Mouse (Mus musculus) MEL (cell line): ENCODE results near the gene Mrln.
A peak's percentile ranks its signal among the peaks of the same experiment; 100 is the strongest.

Source experiments
- BHLHE40 ChIP-seq: IDR thresholded peaks from 2 replicates; pipeline ENCODE4 v1.6.1; 2012; ENCODE audit warnings: low read depth, mild to moderate bottlenecking, inconsistent platforms, low read length, improper control_type of control experiment, borderline replicate concordance
- CTCF ChIP-seq, 3 experiments: IDR thresholded peaks in 2 of 3; conservative IDR thresholded peaks in 1 of 3; 2 replicates each; pipeline ENCODE4 v1.5.1; 2011 to 2012; ENCODE audit warnings: low read length in 3 of 3, low read depth in 2 of 3, mild to moderate bottlenecking in 2 of 3, improper control_type of control experiment in 1 of 3, inconsistent platforms in 1 of 3, mixed read lengths in 1 of 3, moderate library complexity in 1 of 3; ENCODE audit not compliant: control insufficient read depth in 1 of 3, insufficient read depth in 1 of 3, poor library complexity in 1 of 3, severe bottlenecking in 1 of 3
- ELF1 ChIP-seq: IDR thresholded peaks from 2 replicates; pipeline ENCODE4 v1.6.1; 2014; ENCODE audit warnings: low read depth, mild to moderate bottlenecking, inconsistent platforms, low read length, improper control_type of control experiment, moderate library complexity
- EP300 ChIP-seq, 2 experiments: IDR thresholded peaks; 2 replicates each; pipeline ENCODE4 v1.6.1; 2011; ENCODE audit warnings: improper control_type of control experiment in 2 of 2, low read length in 2 of 2, low read depth in 1 of 2, mild to moderate bottlenecking in 1 of 2
- GABPA ChIP-seq: IDR thresholded peaks from 2 replicates; pipeline ENCODE4 v1.6.1; 2012; ENCODE audit warnings: low read depth, mild to moderate bottlenecking, inconsistent platforms, low read length, improper control_type of control experiment, moderate library complexity
- KAT2A ChIP-seq: conservative IDR thresholded peaks from 2 replicates; pipeline ENCODE4 v1.6.1; 2012; ENCODE audit warnings: low read depth, low read length, improper control_type of control experiment, inconsistent platforms
- MAX ChIP-seq: IDR thresholded peaks from 2 replicates; pipeline ENCODE4 v1.6.1; 2011; ENCODE audit warnings: low read length, improper control_type of control experiment
- POLR2A ChIP-seq, 2 experiments: IDR thresholded peaks; 2 replicates each; pipeline ENCODE4 v1.6.1; 2011 to 2012; ENCODE audit warnings: low read length in 2 of 2, mild to moderate bottlenecking in 2 of 2, control low read depth in 1 of 2, improper control_type of control experiment in 1 of 2, low read depth in 1 of 2, moderate library complexity in 1 of 2; ENCODE audit not compliant: control insufficient read depth in 1 of 2, insufficient read depth in 1 of 2, poor library complexity in 1 of 2
- TBP ChIP-seq: IDR thresholded peaks from 2 replicates; pipeline ENCODE4 v1.8.0; 2011; ENCODE audit warnings: low read depth, low read length, improper control_type of control experiment
- UBTF ChIP-seq: IDR thresholded peaks from 2 replicates; pipeline ENCODE4 v1.6.1; 2012; ENCODE audit warnings: low read depth, mild to moderate bottlenecking, inconsistent platforms, low read length, improper control_type of control experiment, moderate library complexity, borderline replicate concordance; ENCODE audit not compliant: insufficient read depth
- USF2 ChIP-seq, 2 experiments: IDR thresholded peaks; 2 replicates each; pipeline ENCODE4 v1.6.1; 2011 to 2012; ENCODE audit warnings: improper control_type of control experiment in 2 of 2, low read length in 2 of 2, borderline replicate concordance in 1 of 2, inconsistent platforms in 1 of 2, low read depth in 1 of 2, mild to moderate bottlenecking in 1 of 2; ENCODE audit not compliant: insufficient read depth in 1 of 2

- TF ChIP-seq UBTF, result no peak
- TF ChIP-seq CTCF (IDR thresholded peaks at IDR 0.05 in 2 of 3, conservative IDR thresholded peaks at IDR 0.05 in 1 of 3; ENCODE audit: control insufficient read depth in 1 of 3, insufficient read depth in 1 of 3, low read depth in 2 of 3, low read length in 3 of 3, poor library complexity in 1 of 3, severe bottlenecking in 1 of 3), result peak; percentile 27 to 63 (median 57)
- TF ChIP-seq GABPA, result no peak
- no peak for TF ChIP-seq EP300 (IDR thresholded peaks at IDR 0.05; ENCODE audit: low read depth in 1 of 2, low read length in 2 of 2)
- no peak for TF ChIP-seq USF2 (IDR thresholded peaks at IDR 0.05; ENCODE audit: borderline replicate concordance in 1 of 2, insufficient read depth in 1 of 2, low read depth in 1 of 2, low read length in 2 of 2)
- TF ChIP-seq BHLHE40, result no peak
- TF ChIP-seq POLR2A (IDR thresholded peaks at IDR 0.05; ENCODE audit: control insufficient read depth in 1 of 2, insufficient read depth in 1 of 2, low read depth in 1 of 2, low read length in 2 of 2, poor library complexity in 1 of 2), result no peak
- no peak for TF ChIP-seq KAT2A
- TF ChIP-seq MAX, result no peak
- no peak for TF ChIP-seq ELF1
- TF ChIP-seq TBP, result no peak
These were observed 18.3 kb upstream of the Mrln start for GRCm38 (mm10) chr10:70186136-70186535.
